Mouse (Mus musculus) heart, adult 2 months (tissue): ENCODE measurements around the gene Gm4779. TPM values are rescaled to one million over a fixed set of nuclear protein-coding genes. Genes with fewer than 3 reads are reported as not detected.
"Not testable (repeated sequence)": the region's sequence is repeated elsewhere in the genome, so short reads cannot be mapped to it uniquely, and the experiment has no call there.

Source experiments
- DNase-seq, 2 experiments: peaks; one replicate each; pipeline ENCODE4 v3.0.0; 2021
- H3K27ac ChIP-seq: fragments of 200-600 bp; 2 replicates; pipeline ENCODE4 v1.8.1; 2022
- H3K27me3 ChIP-seq: fragments of 200-500 bp; 2 replicates; pipeline ENCODE4 v1.6.1; 2012; ENCODE audit warnings: mild to moderate bottlenecking, low read length, inconsistent platforms, mixed read lengths; ENCODE audit not compliant: control insufficient read depth, insufficient read depth
- H3K36me3 ChIP-seq: fragments of 200-500 bp; 2 replicates; pipeline ENCODE4 v1.6.1; 2012; ENCODE audit warnings: low read length, inconsistent platforms; ENCODE audit not compliant: control insufficient read depth, insufficient read depth
- H3K4me1 ChIP-seq: fragments of 200-500 bp; 2 replicates; pipeline ENCODE4 v1.6.1; 2011; ENCODE audit warnings: low read length; ENCODE audit not compliant: control insufficient read depth, insufficient read depth
- H3K4me3 ChIP-seq: fragments of 200-600 bp; 2 replicates; pipeline ENCODE4 v1.8.1; 2022
- H3K79me2 ChIP-seq: fragments of 200-500 bp; replicated peaks from 2 replicates; pipeline ENCODE4 v1.6.1; 2012; ENCODE audit warnings: mild to moderate bottlenecking, inconsistent platforms, low read length, moderate library complexity, mixed read lengths; ENCODE audit not compliant: control insufficient read depth, insufficient read depth
- H3K9ac ChIP-seq: fragments of 200-500 bp; 2 replicates; pipeline ENCODE4 v1.6.1; 2012; ENCODE audit warnings: low read depth, mild to moderate bottlenecking, control low read depth, inconsistent platforms, low read length, mixed read lengths
- CTCF ChIP-seq: fragments of 200-600 bp; IDR thresholded peaks from 2 replicates; pipeline ENCODE4 v1.8.1; 2022; ENCODE audit warnings: antibody characterized with exemption, mild to moderate bottlenecking, moderate library complexity
- EP300 ChIP-seq: fragments of 200-500 bp; IDR thresholded peaks from 2 replicates; pipeline ENCODE4 v1.6.1; 2011; ENCODE audit warnings: low read depth, low read length, control low read depth; ENCODE audit not compliant: insufficient read depth
- POLR2A ChIP-seq: fragments of 200-500 bp; IDR thresholded peaks from 2 replicates; pipeline ENCODE4 v1.6.1; 2011; ENCODE audit warnings: mild to moderate bottlenecking, low read depth, low read length, control low read depth; ENCODE audit not compliant: insufficient read depth
- WGBS: fragments of 180-500 bp; shearing (Covaris S2); methylation state at CpG from one replicate; pipeline ENCODE4 v1.1.7; 2018; 5-methylcytosine and 5-hydroxymethylcytosine counted together
- intact Hi-C: fragments of 180-260 bp; cut with DNase I; formaldehyde crosslinking; loops from one replicate; pipeline ENCODE4 v1.15.1; 2025
- long read RNA-seq: library from polyadenylated mRNA; stranded (forward); transcript quantifications from one replicate; pipeline ENCODE4 v2.0.0, GENCODE M21; 2021
- polyA plus RNA-seq: library from polyadenylated mRNA; depleted of rRNA; stranded (reverse); fragments of >200 nt; gene quantifications from 2 replicates; pipeline ENCODE4 v1.2.3, GENCODE M21; 2012; rRNA removed
- total RNA-seq, 2 experiments: library from RNA; stranded (reverse); gene quantifications; 2 replicates each; pipeline ENCODE4 v1.2.3; 2021

Gene Gm4779
- total RNA-seq (under 1 TPM in 1 of 2 experiments, not detected in 1; 0.26 TPM), polyA plus RNA-seq (not detected in 2 replicates)
- long read RNA-seq = 0 reads

GRCm38 (mm10) chrX:101794342-101794741 is at the start of gene Gm4779, which contains the start of gene 8030474K03Rik:
Gene Gm4779 (minus strand): TSS chrX:101794423.
Gene 8030474K03Rik (plus strand): TSS chrX:101794656.
- Histone ChIP-seq H3K79me2 (no peaks in the 10 kb centered on the region), H3K36me3 (no peaks in the 10 kb centered on the region), H3K4me1 (no peaks in the 10 kb centered on the region), H3K9ac (no peak within 1 kb of the TSS), H3K27ac (no peak within 1 kb of the TSS), H3K4me3 (no peak within 1 kb of the TSS), H3K27me3 (no peaks in the 10 kb centered on the region)
- intact Hi-C loops = loop anchor here (5.0 kb wide), 1 partner anchor 148 kb away; no protein-coding TSS in a partner anchor
- DNase-seq = no peak
- no peak for TF ChIP-seq POLR2A
- TF ChIP-seq EP300 = no peak
- no peak for TF ChIP-seq CTCF
- WGBS = 95% methylated on average over 34 of the region's 35 CpGs

- H3K79me2 ChIP-seq, H3K9ac ChIP-seq, H3K27ac ChIP-seq, DNase-seq, H3K4me3 ChIP-seq, H3K4me1 ChIP-seq, H3K36me3 ChIP-seq, intact Hi-C loops, H3K27me3 ChIP-seq: not testable (repeated sequence)
Observed at GRCm38 (mm10) chrX:101819980-101820379, 25.8 kb upstream of the Gm4779 start.

- WGBS = 57% methylated on average over 1 of the region's 1 CpGs
Observed at GRCm38 (mm10) chrX:101819163-101819562, 24.9 kb upstream of the Gm4779 start.

GRCm38 (mm10) chrX:101811750-101812149 is 17.5 kb upstream of the Gm4779 start:
- Histone ChIP-seq H3K36me3 (no peaks in the 10 kb centered on the region), H3K9ac (no peak overlapping the region), H3K27me3 (no peaks in the 10 kb centered on the region), H3K4me3 (no peak overlapping the region), H3K79me2 (no peaks in the 10 kb centered on the region), H3K4me1 (no peaks in the 10 kb centered on the region), H3K27ac (no peak overlapping the region)
- intact Hi-C loops = loop anchor here (2.0 kb wide), 1 partner anchor 255 kb away; no protein-coding TSS in a partner anchor
- 39% methylated on average over 3 of the region's 3 CpGs for WGBS
- no peak for DNase-seq
- TF ChIP-seq EP300 = no peak
- TF ChIP-seq POLR2A = no peak
- no peak for TF ChIP-seq CTCF

More at GRCm38 (mm10) chrX:101819163-101819562, 24.9 kb upstream of the Gm4779 start:
- Histone ChIP-seq H3K36me3 (no peaks in the 10 kb centered on the region), H3K27ac (no peak overlapping the region), H3K9ac (no peak overlapping the region), H3K4me1 (no peaks in the 10 kb centered on the region), H3K4me3 (no peak overlapping the region), H3K79me2 (no peaks in the 10 kb centered on the region), H3K27me3 (no peaks in the 10 kb centered on the region)
- TF ChIP-seq CTCF (peak; percentile 46), EP300 (no peak), POLR2A (no peak)
- intact Hi-C loops = no loop called here
- no peak for DNase-seq

GRCm38 (mm10) chrX:101805512-101805911 is 11.3 kb upstream of the Gm4779 start:
- TF ChIP-seq POLR2A (no peak), CTCF (peak; percentile 69)
- Histone ChIP-seq H3K36me3 (no peaks in the 10 kb centered on the region), H3K79me2 (no peaks in the 10 kb centered on the region), H3K9ac (no peak overlapping the region), H3K4me3 (no peak overlapping the region), H3K4me1 (no peaks in the 10 kb centered on the region), H3K27ac (no peak overlapping the region), H3K27me3 (no peaks in the 10 kb centered on the region)
- no peak for DNase-seq
- intact Hi-C loops = no loop called here
- WGBS = 33% methylated on average over 2 of the region's 2 CpGs

GRCm38 (mm10) chrX:101791551-101791950 is 2.7 kb downstream of the Gm4779 start:
- DNase-seq = peak; percentile 15 to 60
- Histone ChIP-seq H3K9ac (no peak overlapping the region), H3K36me3 (no peaks in the 10 kb centered on the region), H3K27me3 (no peaks in the 10 kb centered on the region), H3K4me3 (no peak overlapping the region), H3K79me2 (no peaks in the 10 kb centered on the region), H3K27ac (no peak overlapping the region), H3K4me1 (no peaks in the 10 kb centered on the region)
- TF ChIP-seq CTCF (peak; percentile 79), POLR2A (no peak), EP300 (no peak)
- 47% methylated on average over 4 of the region's 4 CpGs for WGBS
- intact Hi-C loops = loop anchor here (5.0 kb wide), 1 partner anchor 151 kb away; no protein-coding TSS in a partner anchor
